Mouse (Mus musculus) midbrain, embryonic 14.5 days (tissue): ENCODE results near the gene Dhrs1. TPM values are rescaled to one million over a fixed set of nuclear protein-coding genes. Genes with fewer than 3 reads are reported as not detected.

ENCODE experiments used
- ATAC-seq: fragments of 200-750 bp; cut with Nextera tagmentation; 2 replicates; pipeline ENCODE4 v1.8.0; 2017; ENCODE audit warnings: moderate number of reproducible peaks, moderate library complexity; ENCODE audit not compliant: low FRiP score, low TSS enrichment
- DNase-seq: peaks from one replicate; pipeline ENCODE4 v3.0.0-alpha.2; 2015
- H3K27ac ChIP-seq: fragments of 300-500 bp; sonication (generic); replicated peaks from 2 replicates; pipeline ENCODE4 v1.5.1; 2014; ENCODE audit warnings: mild to moderate bottlenecking, low read depth, low read length, moderate library complexity
- H3K27me3 ChIP-seq: fragments of 300-500 bp; sonication (generic); 2 replicates; pipeline ENCODE4 v1.6.1; 2014; ENCODE audit warnings: low read length, control low read depth, mixed read lengths; ENCODE audit not compliant: control insufficient read depth, insufficient read depth
- H3K36me3 ChIP-seq: fragments of 300-500 bp; sonication (generic); 2 replicates; pipeline ENCODE4 v1.6.1; 2014; ENCODE audit warnings: low read length, control low read depth; ENCODE audit not compliant: control insufficient read depth, insufficient read depth
- H3K4me1 ChIP-seq: fragments of 300-500 bp; sonication (generic); 2 replicates; pipeline ENCODE4 v1.6.1; 2014; ENCODE audit warnings: mild to moderate bottlenecking, antibody characterized with exemption, low read length, control low read depth; ENCODE audit not compliant: control insufficient read depth, insufficient read depth
- H3K4me2 ChIP-seq: fragments of 300-500 bp; sonication (generic); 2 replicates; pipeline ENCODE4 v1.6.1; 2014; ENCODE audit warnings: mild to moderate bottlenecking, low read length, moderate library complexity
- H3K4me3 ChIP-seq: fragments of 300-500 bp; sonication (generic); replicated peaks from 2 replicates; pipeline ENCODE4 v1.5.1; 2014; ENCODE audit warnings: low read depth, low read length
- H3K9ac ChIP-seq: fragments of 300-500 bp; sonication (generic); replicated peaks from 2 replicates; pipeline ENCODE4 v1.6.1; 2014; ENCODE audit warnings: mild to moderate bottlenecking, low read length, moderate library complexity
- H3K9me3 ChIP-seq: fragments of 300-500 bp; sonication (generic); 2 replicates; pipeline ENCODE4 v1.6.1; 2016; ENCODE audit warnings: low read length, control low read depth, mixed read lengths; ENCODE audit not compliant: control insufficient read depth
- WGBS: fragments of 180-500 bp; shearing (Covaris S2); extraction: QIAGEN DNeasy Blood & Tissue Kit; methylation state at CpG from one replicate; pipeline ENCODE4 v1.1.7; 2014; 5-methylcytosine and 5-hydroxymethylcytosine counted together
- polyA plus RNA-seq: library from polyadenylated mRNA; unstranded; fragments of >200 nt; fragmentation: Nextera tagmentation; extraction: Ambion mirVana; gene quantifications from 2 replicates; pipeline ENCODE4 v1.2.1, GENCODE M21; 2014

The Dhrs1 gene
- polyA plus RNA-seq, 1 experiment from 2014 or later: 65.1 TPM

DNA sequence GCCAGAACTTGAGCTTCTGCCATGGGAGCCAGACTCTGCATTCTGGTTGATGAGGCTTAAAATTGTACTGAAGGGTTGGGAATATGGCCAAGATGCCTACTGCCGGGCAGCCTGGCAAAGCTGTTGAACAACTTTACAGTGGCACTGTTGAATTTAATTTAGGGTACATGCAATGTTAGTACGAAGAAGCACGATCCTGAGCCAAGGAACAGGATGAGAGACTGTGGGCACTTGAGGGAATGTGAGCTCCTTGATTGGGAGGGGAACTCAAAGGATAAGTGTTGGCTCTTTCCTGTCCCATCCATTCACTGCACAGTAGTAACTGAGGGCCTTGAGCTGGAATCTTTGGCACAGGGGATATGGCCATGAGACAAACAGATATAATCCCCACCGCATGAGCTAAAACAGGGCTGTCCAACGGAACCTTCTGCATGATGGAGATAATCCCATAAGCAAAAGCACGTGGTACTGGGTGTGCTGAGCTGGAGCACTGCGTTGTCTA lies 14.9 kb downstream of the Dhrs1 start:
- H3K4me2 ChIP-seq: no peak overlapping the region
- H3K4me3 ChIP-seq: no peak overlapping the region
- H3K27me3 ChIP-seq: no peaks in the 10 kb centered on the region
- ATAC-seq: no peak
- no peak for DNase-seq
- H3K9me3 ChIP-seq: no peaks in the 10 kb centered on the region
- H3K9ac ChIP-seq: no peak overlapping the region
- no peak overlapping the region for H3K27ac ChIP-seq
- no peaks in the 10 kb centered on the region for H3K36me3 ChIP-seq
- WGBS: 83% methylated on average over 7 of the region's 7 CpGs
- no peaks in the 10 kb centered on the region for H3K4me1 ChIP-seq

DNA sequence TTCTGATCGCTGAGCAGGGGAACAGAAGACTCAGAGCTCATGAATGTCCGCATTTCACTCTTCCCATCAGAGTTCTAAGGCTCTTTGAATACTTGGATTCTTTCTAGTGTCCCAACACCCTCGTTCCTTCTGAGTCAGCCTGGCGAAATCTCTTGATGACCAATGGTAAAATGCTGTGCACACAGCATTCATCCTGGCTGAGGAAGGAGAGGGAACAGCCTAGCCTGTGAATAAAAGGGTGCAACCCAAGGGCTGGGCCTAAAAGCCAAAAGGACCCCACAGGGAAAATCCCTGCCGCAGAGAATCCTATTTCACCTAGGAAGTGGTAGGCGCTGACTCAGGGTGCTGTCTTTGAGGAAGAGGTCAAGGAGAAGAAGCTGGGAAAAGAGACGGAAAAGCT lies 15.4 kb downstream of the Dhrs1 start:
- Histone ChIP-seq H3K9me3 (no peaks in the 10 kb centered on the region), H3K9ac (no peak overlapping the region), H3K36me3 (no peaks in the 10 kb centered on the region), H3K4me2 (no peak overlapping the region), H3K27me3 (no peaks in the 10 kb centered on the region), H3K27ac (no peak overlapping the region), H3K4me1 (no peaks in the 10 kb centered on the region), H3K4me3 (no peak overlapping the region)
- DNase-seq (no peak), ATAC-seq (no peak)
- WGBS: 77% methylated on average over 7 of the region's 7 CpGs

DNA sequence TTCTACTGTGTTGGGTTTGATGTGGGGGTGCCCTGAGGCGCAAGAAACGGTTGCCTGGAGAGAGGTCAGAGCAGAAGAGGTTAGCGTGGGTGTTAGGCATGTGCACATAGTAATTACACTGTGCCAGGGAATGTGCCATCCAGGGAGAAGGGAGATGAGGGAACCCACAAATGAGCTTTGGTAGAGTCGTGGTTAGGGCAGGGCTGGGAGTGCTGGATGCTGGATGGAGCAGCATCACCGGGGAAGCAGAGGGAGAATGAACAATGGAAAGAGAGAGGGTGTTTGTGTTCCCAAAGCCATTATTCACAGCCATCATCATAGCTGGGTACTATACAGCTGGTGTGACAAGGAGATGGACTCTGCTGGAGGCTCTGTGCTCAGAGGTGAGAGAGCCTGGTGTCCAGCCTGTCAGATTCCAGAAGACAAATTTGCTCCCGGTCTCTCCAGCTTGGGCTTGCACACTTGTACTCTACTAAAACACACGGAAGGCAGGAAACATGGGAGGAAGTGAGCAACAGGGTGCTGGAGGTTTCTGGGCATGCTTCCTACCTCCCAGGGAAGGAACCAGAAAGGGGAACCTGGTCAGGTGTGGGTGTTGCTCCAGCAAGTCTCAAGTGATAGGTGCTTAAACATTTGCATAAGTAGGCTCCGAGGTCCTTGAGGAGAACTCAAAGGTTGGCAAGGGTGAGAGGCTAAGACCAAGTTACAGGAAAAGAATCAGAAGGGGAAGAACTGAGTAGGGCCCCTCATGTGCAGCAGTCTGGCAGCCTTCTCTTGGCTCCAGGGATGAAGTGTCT lies 17.4 kb downstream of the Dhrs1 start:
- Histone ChIP-seq H3K27me3 (no peaks in the 10 kb centered on the region), H3K4me3 (no peak overlapping the region), H3K4me1 (no peaks in the 10 kb centered on the region), H3K4me2 (no peak overlapping the region), H3K36me3 (no peaks in the 10 kb centered on the region), H3K9me3 (no peaks in the 10 kb centered on the region), H3K9ac (no peak overlapping the region), H3K27ac (no peak overlapping the region)
- DNase-seq: no peak
- ATAC-seq: no peak
- 78% methylated on average over 8 of the region's 8 CpGs for WGBS

DNA sequence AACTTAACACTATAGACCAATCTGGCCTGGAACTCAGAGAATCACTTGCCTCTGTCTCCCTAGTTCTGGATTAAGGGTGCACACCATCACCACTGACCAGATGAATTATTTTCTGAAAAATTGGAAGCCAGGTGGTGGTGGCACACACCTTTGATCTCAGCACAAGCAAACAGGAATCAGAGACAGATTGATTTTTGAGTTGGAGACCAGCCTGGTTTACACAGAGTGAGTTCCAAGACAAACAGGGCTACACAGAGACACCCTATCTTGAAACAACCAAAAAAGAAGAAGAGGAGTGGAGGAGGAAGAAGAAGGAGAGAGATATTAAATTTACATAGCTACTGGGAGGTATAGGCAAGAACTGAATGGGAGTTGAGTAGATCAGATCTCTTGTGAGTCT lies 19.2 kb downstream of the Dhrs1 start:
- no peak overlapping the region for H3K27ac ChIP-seq
- no peaks in the 10 kb centered on the region for H3K27me3 ChIP-seq
- H3K9ac ChIP-seq: no peak overlapping the region
- ATAC-seq (no peak), DNase-seq (no peak)
- H3K4me1 ChIP-seq: peaks cover 3% of the 10 kb centered on the region
- H3K4me2 ChIP-seq: no peak overlapping the region
- no peaks in the 10 kb centered on the region for H3K9me3 ChIP-seq
- H3K36me3 ChIP-seq: no peaks in the 10 kb centered on the region
- H3K4me3 ChIP-seq: no peak overlapping the region

DNA sequence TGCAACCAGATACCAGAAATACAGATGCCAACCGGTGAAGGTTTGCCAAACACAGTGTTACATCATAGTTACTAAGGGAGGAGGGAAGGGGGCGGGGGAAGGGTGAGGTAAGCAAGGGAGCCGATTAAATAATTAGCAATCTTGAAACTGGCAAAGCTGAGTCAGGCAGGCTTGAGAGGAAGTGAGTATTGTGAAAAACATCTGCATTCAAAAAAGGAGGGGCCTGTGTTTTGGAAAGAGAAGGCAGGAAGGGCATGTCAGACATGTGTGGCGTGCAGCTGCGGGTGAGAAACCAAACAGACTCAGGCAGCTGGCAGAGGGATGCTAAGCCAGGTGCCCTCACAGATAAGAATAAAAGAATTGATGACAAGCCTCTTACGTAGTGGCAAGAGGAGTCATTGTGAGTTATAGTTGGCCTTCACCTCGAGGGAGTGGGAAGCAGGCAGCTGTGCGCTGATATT lies 21.0 kb downstream of the Dhrs1 start:
- H3K27ac ChIP-seq: no peak overlapping the region
- H3K4me3 ChIP-seq: no peak overlapping the region
- H3K4me2 ChIP-seq: no peak overlapping the region
- 77% methylated on average over 8 of the region's 8 CpGs for WGBS
- no peaks in the 10 kb centered on the region for H3K9me3 ChIP-seq
- DNase-seq (no peak), ATAC-seq (no peak)
- H3K36me3 ChIP-seq: 0 out of 2 replicates have a peak, but pooled peaks cover 3% of the 10 kb centered on the region
- H3K27me3 ChIP-seq: no peaks in the 10 kb centered on the region
- no peak overlapping the region for H3K9ac ChIP-seq
- H3K4me1 ChIP-seq: peaks cover 6% of the 10 kb centered on the region

DNA sequence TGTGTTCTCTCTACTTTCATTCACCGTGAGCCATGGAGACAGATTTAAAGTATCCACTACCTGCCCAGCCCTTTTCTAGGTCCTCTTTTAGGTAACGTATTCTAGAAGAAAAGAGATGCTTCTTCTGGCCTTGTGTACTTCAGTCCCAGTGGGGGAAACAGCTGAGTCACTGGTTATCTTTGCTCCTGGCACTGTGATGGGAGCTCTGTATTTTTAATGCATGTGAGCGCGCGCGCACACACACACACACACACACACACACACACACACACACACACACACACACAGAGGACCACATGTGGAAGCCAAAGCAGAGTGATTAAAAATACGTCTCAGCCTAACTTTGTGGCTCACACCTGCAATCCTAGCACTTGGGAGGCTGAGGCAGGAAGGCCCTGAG lies 22.1 kb downstream of the Dhrs1 start:
- Histone ChIP-seq H3K4me1 (peaks cover 6% of the 10 kb centered on the region), H3K36me3 (peaks cover 13% of the 10 kb centered on the region), H3K9me3 (no peaks in the 10 kb centered on the region), H3K27ac (no peak overlapping the region), H3K27me3 (no peaks in the 10 kb centered on the region), H3K9ac (no peak overlapping the region), H3K4me3 (no peak overlapping the region), H3K4me2 (no peak overlapping the region)
- ATAC-seq (no peak), DNase-seq (no peak)
- WGBS: 91% methylated on average over 7 of the region's 7 CpGs

DNA sequence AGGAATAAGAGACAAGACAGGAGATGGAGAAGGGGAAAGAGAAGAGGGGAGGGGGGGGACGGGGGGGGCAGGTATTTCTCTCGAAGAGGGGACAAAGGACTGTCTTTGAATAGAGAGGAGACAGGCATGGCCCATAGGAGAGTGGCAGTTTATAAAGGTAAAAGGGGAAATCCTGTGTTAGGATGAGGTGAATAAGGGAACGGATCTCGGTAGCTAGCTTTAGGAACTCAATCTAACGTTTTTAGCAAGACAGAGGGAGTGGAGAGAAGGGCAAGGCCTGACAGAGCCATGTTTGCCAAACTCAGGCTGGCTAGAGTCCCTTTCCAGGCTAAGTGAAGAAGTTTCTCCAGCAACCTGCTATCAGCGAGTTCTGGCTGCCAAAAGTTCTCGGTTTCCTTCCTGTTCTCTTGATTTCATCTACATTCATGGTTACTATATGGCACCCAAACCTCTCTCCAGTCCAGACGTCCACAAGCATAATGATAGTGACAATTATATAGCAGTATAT lies 23.0 kb downstream of the Dhrs1 start:
- Histone ChIP-seq H3K9me3 (no peaks in the 10 kb centered on the region), H3K27ac (peak overlapping the region; percentile 81), H3K27me3 (no peaks in the 10 kb centered on the region), H3K4me3 (peak overlapping the region; percentile 73), H3K9ac (peak overlapping the region; percentile 75), H3K36me3 (peaks cover 21% of the 10 kb centered on the region), H3K4me1 (peaks cover 6% of the 10 kb centered on the region), H3K4me2 (peak overlapping the region; percentile 67)
- WGBS: 47% methylated on average over 8 of the region's 8 CpGs
- DNase-seq: no peak
- 0 out of 2 replicates have a peak, but pooled peaks have one; percentile 9 for ATAC-seq

DNA sequence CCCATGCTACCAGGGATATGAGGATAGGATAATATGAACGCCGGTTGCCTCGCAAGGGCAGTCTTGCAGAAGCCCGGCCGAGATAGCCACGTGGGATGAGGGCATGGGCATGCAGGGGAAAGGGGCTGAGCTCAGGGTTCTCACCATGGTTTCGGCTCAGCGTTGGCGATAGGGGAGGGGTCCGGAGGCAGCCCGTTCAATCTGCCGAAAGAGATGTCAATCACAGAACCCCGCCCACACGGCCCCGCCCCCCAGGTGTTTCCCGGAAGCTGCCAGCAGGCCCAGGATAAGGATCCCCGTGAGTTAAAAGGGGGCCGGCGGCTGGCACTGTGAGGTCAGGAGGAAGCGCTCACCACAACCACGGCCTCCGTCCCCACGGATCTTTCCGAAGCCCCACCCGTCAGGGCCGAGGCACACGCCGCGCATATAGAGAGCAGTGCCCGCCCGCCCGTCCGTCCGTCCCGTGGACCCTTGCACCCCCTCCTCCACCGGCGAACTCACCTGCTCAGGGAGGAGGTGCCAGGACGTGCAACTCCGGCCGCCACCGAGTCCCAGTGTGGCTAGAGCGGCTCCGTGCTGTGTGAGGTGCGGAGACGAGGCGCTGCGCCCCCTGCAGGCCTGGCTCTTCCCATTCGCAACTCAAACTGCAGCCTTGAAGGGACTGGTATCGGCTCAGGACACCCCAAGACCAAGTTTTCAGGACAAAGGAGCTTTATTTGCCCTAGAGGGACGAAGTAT lies 23.6 kb downstream of the Dhrs1 start, which contains the start of gene Rabggta:
TSS of gene Rabggta (minus strand) at position 564 of the 738 bp plus-strand sequence.
- peak; percentile 96 for ATAC-seq
- peak within 1 kb of the TSS; percentile 75 for H3K9ac ChIP-seq

More for the DNA sequence above, 23.6 kb downstream of the Dhrs1 start, which contains the start of gene Rabggta:
- peaks cover 6% of the 10 kb centered on the region for H3K4me1 ChIP-seq
- H3K36me3 ChIP-seq: peaks cover 27% of the 10 kb centered on the region
- H3K4me2 ChIP-seq: peak within 1 kb of the TSS; percentile 67
- H3K27me3 ChIP-seq: no peaks in the 10 kb centered on the region
- peak within 1 kb of the TSS; percentile 73 for H3K4me3 ChIP-seq
- peak; percentile 97 for DNase-seq
- peak within 1 kb of the TSS; percentile 81 for H3K27ac ChIP-seq
- under 1% methylated on average over 50 of the region's 50 CpGs for WGBS
- H3K9me3 ChIP-seq: no peaks in the 10 kb centered on the region
